7 mouse cellular contexts compared by ENCODE assay signal in genomic region chr1:118321661-118322201, GRCm38 (mm10). TPM values are rescaled to one million over a fixed set of nuclear protein-coding genes. Genes with fewer than 3 reads are reported as not detected.
A peak's percentile ranks its signal among the peaks of the same experiment; 100 is the strongest.
DNase-seq lines count a peak whose midpoint lies in the region; ATAC-seq and TF ChIP-seq lines count a peak whose summit lies in the region.

Gene Nifk (plus strand): TSS chr1:118321839.

- H3K27me3 ChIP-seq in embryonic facial prominence, embryonic 12.5 days = no peaks in the 10 kb centered on the region
- no peaks in the 10 kb centered on the region for H3K27me3 ChIP-seq in kidney, adult 2 months (replicated peaks; ENCODE audit: control insufficient read depth, insufficient read depth, low read length)
- no peaks in the 10 kb centered on the region for H3K27me3 ChIP-seq in limb, embryonic 12.5 days
- no peaks in the 10 kb centered on the region; the same call in 1 of the 2 replicates for H3K27me3 ChIP-seq in midbrain, embryonic 15.5 days (replicated peaks)
- H3K27me3 ChIP-seq in spleen, adult 2 months (ENCODE audit: control insufficient read depth, insufficient read depth, low read length) = no peaks in the 10 kb centered on the region

- peak within 1 kb of the TSS; percentile 84 for H3K4me2 ChIP-seq in embryonic facial prominence, embryonic 12.5 days (replicated peaks)
- peak within 1 kb of the TSS; percentile 93 for H3K4me2 ChIP-seq in limb, embryonic 12.5 days
- H3K4me2 ChIP-seq in midbrain, embryonic 15.5 days = peak within 1 kb of the TSS; percentile 57

- peak within 1 kb of the TSS; percentile 62 for H3K9ac ChIP-seq in embryonic facial prominence, embryonic 12.5 days
- H3K9ac ChIP-seq in limb, embryonic 12.5 days (replicated peaks) = peak within 1 kb of the TSS; percentile 78
- H3K9ac ChIP-seq in midbrain, embryonic 15.5 days = peak within 1 kb of the TSS; percentile 83

- TF ChIP-seq POLR2A in kidney, adult 2 months (IDR thresholded peaks at IDR 0.05; ENCODE audit: low read depth, low read length) = peak; percentile 27
- TF ChIP-seq POLR2A in spleen, adult 2 months (IDR thresholded peaks at IDR 0.05; ENCODE audit: low read depth, low read length) = peak; percentile 33; the same call in 1 of the 2 replicates

- H3K9me3 ChIP-seq in embryonic facial prominence, embryonic 12.5 days = no peaks in the 10 kb centered on the region
- H3K9me3 ChIP-seq in limb, embryonic 12.5 days = no peaks in the 10 kb centered on the region
- no peaks in the 10 kb centered on the region for H3K9me3 ChIP-seq in midbrain, embryonic 15.5 days

- H3K4me1 ChIP-seq in embryonic facial prominence, embryonic 12.5 days = peaks cover 11% of the 10 kb centered on the region
- H3K4me1 ChIP-seq in kidney, adult 2 months (ENCODE audit: control insufficient read depth, insufficient read depth, low read length) = peaks cover 6% of the 10 kb centered on the region; the same call in 1 of the 2 replicates
- H3K4me1 ChIP-seq in limb, embryonic 12.5 days (replicated peaks) = peaks cover 8% of the 10 kb centered on the region
- peaks cover 11% of the 10 kb centered on the region for H3K4me1 ChIP-seq in midbrain, embryonic 15.5 days
- H3K4me1 ChIP-seq in spleen, adult 2 months (ENCODE audit: control insufficient read depth, insufficient read depth, insufficient read length) = peaks cover 5% of the 10 kb centered on the region; the same call in 1 of the 2 replicates

- DNase-seq in adrenal gland, postnatal 25 days = peak; percentile 89
- peak; percentile 95 for DNase-seq in heart, adult 18-20 months
- peak; percentile 96 for DNase-seq in kidney, adult 2 months
- DNase-seq in spleen, adult 2 months (ENCODE audit: low read depth in 1 of 2, low spot score in 2 of 2) = peak; percentile 88 to 91

- TF ChIP-seq CTCF in kidney, adult 2 months (conservative IDR thresholded peaks at IDR 0.05; ENCODE audit: insufficient read depth, insufficient read length, low read depth, low read length) = peak; percentile 78
- TF ChIP-seq CTCF in spleen, adult 2 months (IDR thresholded peaks at IDR 0.05; ENCODE audit: extremely low read depth, insufficient read depth, insufficient read length, insufficient replicate concordance) = peak; percentile 74; the same call in 1 of the 2 replicates

- ATAC-seq in embryonic facial prominence, embryonic 12.5 days (ENCODE audit: insufficient number of reproducible peaks, insufficient read depth, low FRiP score, low TSS enrichment) = peak; percentile 88
- peak; percentile 91 for ATAC-seq in limb, embryonic 12.5 days (ENCODE audit: insufficient number of reproducible peaks, insufficient read depth, low FRiP score, low TSS enrichment, low read depth)
- peak; percentile 95 for ATAC-seq in midbrain, embryonic 15.5 days (replicated peaks)

- H3K27ac ChIP-seq in embryonic facial prominence, embryonic 12.5 days = no peak within 1 kb of the TSS
- H3K27ac ChIP-seq in kidney, adult 2 months (ENCODE audit: insufficient read depth, low read depth, low read length) = no peak within 1 kb of the TSS
- 0 out of 2 replicates have a peak within 1 kb of the TSS, but pooled peaks have one; percentile 17 for H3K27ac ChIP-seq in limb, embryonic 12.5 days
- peak within 1 kb of the TSS; percentile 48 for H3K27ac ChIP-seq in midbrain, embryonic 15.5 days
- H3K27ac ChIP-seq in spleen, adult 2 months (ENCODE audit: insufficient read depth, low read length) = 0 out of 2 replicates have a peak within 1 kb of the TSS, but pooled peaks have one; percentile 4

- WGBS in embryonic facial prominence, embryonic 12.5 days = under 1% methylated on average over 37 of the region's 37 CpGs
- WGBS in kidney, adult 2 months = under 1% methylated on average over 37 of the region's 37 CpGs
- under 1% methylated on average over 37 of the region's 37 CpGs for WGBS in limb, embryonic 12.5 days
- WGBS in midbrain, embryonic 15.5 days = under 1% methylated on average over 37 of the region's 37 CpGs
- under 1% methylated on average over 37 of the region's 37 CpGs for WGBS in spleen, adult 2 months

- peaks cover 26% of the 10 kb centered on the region for H3K36me3 ChIP-seq in embryonic facial prominence, embryonic 12.5 days
- H3K36me3 ChIP-seq in kidney, adult 2 months (ENCODE audit: control insufficient read depth, insufficient read depth, low read length) = no peaks in the 10 kb centered on the region
- peaks cover 29% of the 10 kb centered on the region for H3K36me3 ChIP-seq in limb, embryonic 12.5 days
- H3K36me3 ChIP-seq in midbrain, embryonic 15.5 days (replicated peaks) = peaks cover 8% of the 10 kb centered on the region; the same call in 1 of the 2 replicates
- peaks cover 13% of the 10 kb centered on the region for H3K36me3 ChIP-seq in spleen, adult 2 months (ENCODE audit: control insufficient read depth, insufficient read depth, low read length)

- peak within 1 kb of the TSS; percentile 63 for H3K4me3 ChIP-seq in embryonic facial prominence, embryonic 12.5 days
- H3K4me3 ChIP-seq in kidney, adult 2 months (ENCODE audit: insufficient read depth, low read depth, low read length) = peak within 1 kb of the TSS; percentile 99
- peak within 1 kb of the TSS; percentile 81 for H3K4me3 ChIP-seq in limb, embryonic 12.5 days (replicated peaks)
- peak within 1 kb of the TSS; percentile 72 for H3K4me3 ChIP-seq in midbrain, embryonic 15.5 days
- peak within 1 kb of the TSS; percentile 68 for H3K4me3 ChIP-seq in spleen, adult 2 months (ENCODE audit: extremely low read depth, insufficient read depth, insufficient read length)

RNA-seq across cellular contexts. Expression of gene Nifk, which starts in this region (rescaled TPM):
- total RNA-seq in adrenal gland, postnatal 25 days (2021) = 41.6 and 45.8 TPM in 2 replicates
- polyA plus RNA-seq in embryonic facial prominence, embryonic 12.5 days (2016; fragmentation: Nextera tagmentation; extraction: Ambion mirVana) = 85.3 and 89.9 TPM in 2 replicates
- 10 to 100 TPM; 15.1 to 16.9 TPM for total RNA-seq in heart, adult 18-20 months (2021)
- 5.4 and 8.2 TPM in 2 replicates for polyA plus RNA-seq in kidney, adult 2 months (2012; rRNA removed)
- polyA plus RNA-seq in limb, embryonic 12.5 days (2016; fragmentation: Nextera tagmentation; extraction: Ambion mirVana) = 85.1 and 88.0 TPM in 2 replicates
- polyA plus RNA-seq in midbrain, embryonic 15.5 days (2015; fragmentation: Nextera tagmentation; extraction: Ambion mirVana) = 66.2 and 68.3 TPM in 2 replicates
- polyA plus RNA-seq in spleen, adult 2 months (2012; rRNA removed) = 3.3 and 4.0 TPM in 2 replicates

Comparison
In these comparisons a context has a peak if more than half of its experiments do, and no peak if none do; other contexts are left out.
1. H3K27ac ChIP-seq: peak in limb, embryonic 12.5 days (single experiment), midbrain, embryonic 15.5 days (single experiment) and spleen, adult 2 months (single experiment); none in embryonic facial prominence, embryonic 12.5 days (single experiment) and kidney, adult 2 months (single experiment).
2. Peak in every context shown above with its lines, with median percentiles within 50 percentile points of each other: DNase-seq, ATAC-seq, H3K4me2 ChIP-seq, H3K4me3 ChIP-seq and H3K9ac ChIP-seq.